Mouse (Mus musculus) A20 (cell line): ENCODE data around the gene Fyn.

ENCODE experiments used
- DNase-seq: peaks from one replicate; pipeline ENCODE4 v3.0.0-alpha.2; 2011; ENCODE audit warnings: low read depth, low spot score

Gene Fyn

GRCm38 (mm10) chr10:39470321-39470720 lies 101.7 kb downstream of the Fyn start:
- no peak for DNase-seq

- no peak for DNase-seq
Observed at GRCm38 (mm10) chr10:39471040-39471713, 102.5 kb downstream of the Fyn start.

- peak; percentile 40 for DNase-seq
Observed at GRCm38 (mm10) chr10:39471714-39472531, 103.3 kb downstream of the Fyn start.

- DNase-seq, result no peak
Observed at GRCm38 (mm10) chr10:39472923-39473322, 104.3 kb downstream of the Fyn start.

DNA sequence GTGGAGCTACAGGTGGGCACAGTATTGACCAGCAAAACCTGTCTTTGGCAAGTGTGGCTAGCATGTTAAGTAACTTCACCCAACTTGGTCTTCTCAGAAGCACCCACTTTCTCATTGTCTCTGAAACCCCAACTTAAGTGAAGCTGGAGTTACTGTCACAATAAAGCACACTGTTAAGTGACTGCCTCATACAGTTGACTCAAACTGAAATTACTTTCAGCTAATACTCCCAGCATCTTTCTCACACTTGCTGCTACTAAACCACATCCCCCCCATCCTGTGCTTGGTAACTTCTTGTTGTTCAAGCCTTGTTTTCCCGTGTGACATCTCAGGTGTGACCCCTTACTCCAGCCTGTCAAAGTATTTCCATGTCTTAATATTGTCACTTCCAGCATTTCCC lies 110.7 kb downstream of the Fyn start:
- DNase-seq, result no peak

DNA sequence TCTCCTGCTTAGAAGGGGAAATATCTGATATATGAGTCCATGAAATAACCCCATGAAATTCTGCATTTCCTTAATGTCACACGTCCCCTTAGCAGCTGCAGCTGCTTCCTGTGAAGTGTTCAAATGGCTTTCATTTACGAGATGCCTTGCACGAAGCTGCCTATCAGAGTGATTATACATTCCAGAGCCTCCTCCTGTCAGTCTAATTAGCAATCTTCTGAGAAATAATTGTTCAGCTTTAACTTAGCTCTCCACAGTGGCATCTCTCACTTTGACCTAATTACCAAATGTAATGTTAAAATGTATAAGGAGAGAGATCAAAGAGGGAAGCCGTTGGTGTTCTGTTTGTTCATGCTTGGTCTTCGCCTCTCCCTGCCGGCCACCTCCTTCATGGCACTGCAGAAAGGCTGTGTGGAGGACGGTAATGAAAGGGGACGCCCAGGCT lies 115.7 kb downstream of the Fyn start:
- no peak for DNase-seq

DNA sequence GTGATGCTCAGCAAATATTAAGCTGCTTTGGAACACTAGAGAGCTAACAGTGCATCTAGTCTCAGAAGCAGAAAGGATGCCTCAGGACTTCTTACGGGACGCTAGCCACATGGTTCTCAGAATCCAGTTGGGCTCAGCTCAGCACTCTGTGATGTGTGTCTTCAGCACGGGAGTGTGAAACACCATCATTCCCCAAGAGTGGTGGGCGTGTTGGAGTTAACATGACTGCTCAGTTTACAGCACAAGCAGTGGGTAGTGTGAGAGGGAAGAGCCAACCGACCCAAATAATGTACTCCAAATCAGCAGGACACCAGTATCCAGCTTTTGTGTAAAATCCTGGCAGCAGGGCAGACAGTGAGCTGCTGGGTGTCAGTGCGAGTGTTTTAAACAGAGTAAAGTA lies 116.2 kb downstream of the Fyn start:
- DNase-seq, result no peak

DNA sequence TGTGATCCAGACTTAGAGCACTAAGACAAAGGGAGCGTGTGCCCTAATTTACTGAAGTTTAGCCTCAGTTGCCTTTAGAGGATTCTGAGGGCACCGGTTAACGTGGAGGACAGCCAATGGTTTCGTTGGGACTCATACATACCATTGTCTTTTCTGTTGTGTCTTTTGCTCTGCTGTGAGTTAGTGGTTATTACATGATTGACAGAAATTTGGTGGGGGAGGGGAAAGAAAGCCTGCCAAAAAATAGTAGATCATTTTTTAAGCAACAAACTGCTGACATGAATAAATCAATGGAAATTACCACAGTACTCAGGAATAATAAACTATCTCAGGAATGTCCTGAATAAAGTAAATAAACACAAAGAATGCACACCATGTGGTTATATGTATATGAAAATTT lies 117.3 kb downstream of the Fyn start:
- DNase-seq, result no peak

GRCm38 (mm10) chr10:39486501-39487450 lies 118.1 kb downstream of the Fyn start:
- DNase-seq, result no peak

GRCm38 (mm10) chr10:39487740-39488415 lies 119.2 kb downstream of the Fyn start:
- DNase-seq, result no peak

- no peak for DNase-seq
Observed at GRCm38 (mm10) chr10:39488542-39488941, 119.9 kb downstream of the Fyn start.

DNA sequence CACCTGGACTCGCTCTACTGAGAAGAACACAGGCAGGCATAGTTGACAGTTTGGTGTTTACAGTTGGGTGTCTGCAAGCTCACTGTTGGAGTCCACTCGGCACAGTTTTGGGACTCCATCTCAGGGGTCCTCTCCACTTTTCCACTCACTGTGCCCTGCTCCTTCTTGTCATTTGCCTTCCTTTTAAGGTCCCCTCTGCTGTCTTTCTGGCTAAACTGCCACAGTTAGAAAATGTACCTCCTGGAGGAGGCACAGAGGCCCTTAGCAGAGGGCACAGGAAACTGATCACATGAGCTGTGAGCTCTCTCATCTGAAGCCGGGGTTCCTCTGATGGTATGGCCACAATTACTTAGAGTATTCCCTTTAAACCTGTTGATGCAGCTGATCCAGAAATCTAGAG lies 120.3 kb downstream of the Fyn start:
- DNase-seq, result no peak

DNA sequence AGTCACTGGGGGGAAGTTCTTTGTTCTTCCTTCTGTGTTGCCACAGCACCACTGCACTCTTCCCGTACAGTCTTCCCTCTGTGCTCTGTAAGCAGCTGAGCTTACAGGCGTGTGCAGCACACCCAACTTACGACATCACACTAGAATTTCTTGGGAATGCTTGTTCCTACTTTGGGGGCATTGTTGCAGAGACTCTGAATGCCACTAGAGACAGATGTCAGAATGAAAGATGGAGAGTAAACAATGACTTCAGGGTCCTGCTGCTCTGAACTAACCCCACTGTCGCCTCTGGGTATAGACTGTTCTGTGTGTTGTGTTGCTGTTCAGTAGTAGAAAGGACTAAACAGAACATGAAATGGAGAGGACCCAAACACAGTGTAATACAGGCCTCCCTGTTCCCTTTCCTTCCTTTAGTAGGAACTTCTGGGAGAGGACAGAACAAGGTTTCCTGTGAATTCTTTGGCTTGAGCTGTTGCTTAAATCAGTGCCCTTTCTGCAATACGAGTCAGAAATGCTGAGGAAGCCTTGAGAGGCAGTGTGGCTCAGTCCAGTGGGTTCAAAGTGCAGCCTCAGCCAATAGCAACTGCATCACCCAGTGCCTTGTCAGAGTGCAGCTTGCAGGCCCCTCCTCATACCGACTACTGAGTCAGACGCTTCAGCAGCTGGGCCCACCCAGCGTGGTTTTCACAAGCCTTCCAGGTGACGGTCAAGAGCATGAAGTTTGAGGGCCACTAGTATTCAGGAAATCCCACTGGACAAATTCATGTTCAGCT lies 121.9 kb downstream of the Fyn start:
- DNase-seq, result no peak

DNA sequence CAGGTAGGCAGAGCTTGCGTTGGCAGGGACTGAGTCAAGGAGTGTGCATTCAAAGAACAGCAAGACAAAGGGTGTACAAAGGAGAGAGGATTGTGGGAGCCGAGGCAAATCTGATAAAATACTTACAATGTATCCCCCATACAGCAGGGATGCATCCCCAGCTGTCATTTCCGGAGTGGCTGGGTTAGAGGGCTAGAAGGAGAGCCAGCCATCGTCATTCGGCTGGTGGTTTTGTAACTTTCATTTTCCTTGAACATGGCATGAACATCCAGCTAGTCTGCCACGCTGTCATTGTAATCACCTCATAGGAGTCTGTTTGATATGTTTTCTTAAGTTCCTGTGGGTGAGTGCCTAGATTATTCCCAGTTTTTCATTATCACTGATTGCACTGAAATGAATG lies 123.5 kb downstream of the Fyn start:
- no peak for DNase-seq

GRCm38 (mm10) chr10:39493007-39493406 lies 124.4 kb downstream of the Fyn start:
- peak; percentile 49 for DNase-seq

GRCm38 (mm10) chr10:39498641-39499040 lies 130.0 kb downstream of the Fyn start:
- DNase-seq, result no peak

DNA sequence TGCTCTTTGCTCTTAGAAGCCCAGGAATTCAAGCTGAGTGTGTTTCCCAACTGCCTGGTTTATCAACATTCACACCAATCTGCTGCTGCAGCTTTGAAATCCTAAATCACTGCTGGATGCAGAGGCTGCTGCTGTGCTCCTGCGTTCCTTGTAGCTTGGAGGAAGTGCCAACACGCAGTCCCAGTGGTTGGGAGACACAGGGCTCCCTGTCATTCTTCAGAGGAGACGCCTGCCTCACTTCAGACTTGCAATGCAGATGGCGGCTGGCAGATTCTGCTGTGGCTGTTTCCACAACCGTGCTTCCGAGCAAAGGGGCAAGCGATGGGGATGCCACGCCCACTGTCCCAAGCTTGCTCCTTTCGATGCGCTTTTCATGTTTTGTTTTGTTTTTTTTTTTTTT lies 132.9 kb downstream of the Fyn start:
- no peak for DNase-seq

GRCm38 (mm10) chr10:39501977-39502706 lies 133.5 kb downstream of the Fyn start:
- no peak for DNase-seq

GRCm38 (mm10) chr10:39503331-39503730 lies 134.7 kb downstream of the Fyn start:
- DNase-seq, result no peak

- no peak for DNase-seq
Observed at GRCm38 (mm10) chr10:39505007-39505406, 136.4 kb downstream of the Fyn start.
